Mouse (Mus musculus) v-Abl transformed pro-B cells (cell line): ENCODE data around the gene Cdcp1.

Experiments
- in situ Hi-C, 2 experiments: fragments of 400-800 bp; cut with MboI; formaldehyde crosslinking; loops; one replicate each; pipeline ENCODE4 v1.15.1; 2025; ENCODE audit not compliant: unreplicated experiment in 2 of 2

Cdcp1 gene

DNA sequence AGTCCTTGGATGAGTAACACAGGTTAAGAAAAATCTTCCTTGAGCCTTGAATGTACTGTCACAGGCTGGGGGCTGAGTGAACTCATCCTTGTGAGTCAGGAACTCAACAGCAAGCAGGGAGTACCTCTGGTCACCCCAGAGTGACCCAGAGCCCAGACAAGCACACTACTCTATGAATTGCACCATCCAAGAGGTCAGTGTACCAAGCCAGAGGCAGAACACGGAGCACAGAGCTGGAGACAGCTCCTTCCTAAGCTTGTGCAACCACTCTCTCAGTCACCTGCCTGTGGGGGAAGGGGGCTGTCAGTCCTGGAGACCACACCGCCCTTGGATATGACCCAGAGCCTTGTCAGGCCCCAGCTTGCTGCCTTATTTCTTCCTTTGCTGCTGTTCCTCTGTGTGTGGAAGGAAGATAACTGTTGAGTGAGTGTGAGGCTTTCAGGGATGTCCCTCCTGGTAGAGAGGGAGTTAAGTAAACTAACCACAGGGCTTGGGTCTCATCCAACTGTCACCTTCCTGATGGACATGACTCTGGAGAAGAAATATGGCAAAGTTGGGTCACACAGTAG, 9.1 kb upstream of the Cdcp1 start:
- in situ Hi-C loops, result no loop called here

GRCm38 (mm10) chr9:123219826-123220225, 4.0 kb upstream of the Cdcp1 start:
- in situ Hi-C loops, result no loop called here

DNA sequence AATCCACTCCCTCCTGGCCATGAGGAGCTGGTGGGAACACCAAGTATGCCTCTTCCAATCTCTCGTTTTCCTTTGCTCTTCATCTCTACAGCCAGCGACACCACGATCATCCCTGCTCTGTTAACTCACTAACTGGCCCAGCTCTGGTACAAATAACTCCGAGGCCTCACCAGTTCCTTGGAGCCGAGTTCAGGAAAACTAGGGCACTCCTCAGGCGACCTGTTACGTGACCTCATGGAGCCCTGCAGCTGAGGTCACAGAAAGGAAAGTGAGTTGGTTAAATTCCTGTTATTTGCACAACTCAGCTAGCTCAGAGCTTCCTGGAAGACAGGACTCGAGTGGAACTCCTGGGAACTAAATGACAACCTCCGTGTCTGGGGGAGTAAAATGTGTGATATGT, 2.5 kb downstream of the Cdcp1 start:
- in situ Hi-C loops, result no loop called here

- in situ Hi-C loops, result no loop called here
These were observed 7.9 kb downstream of the Cdcp1 start for GRCm38 (mm10) chr9:123207895-123208294.

GRCm38 (mm10) chr9:123206948-123207347, 8.9 kb downstream of the Cdcp1 start:
- in situ Hi-C loops, result no loop called here

- in situ Hi-C loops, result no loop called here
These were observed 9.3 kb downstream of the Cdcp1 start for GRCm38 (mm10) chr9:123206526-123206925.

DNA sequence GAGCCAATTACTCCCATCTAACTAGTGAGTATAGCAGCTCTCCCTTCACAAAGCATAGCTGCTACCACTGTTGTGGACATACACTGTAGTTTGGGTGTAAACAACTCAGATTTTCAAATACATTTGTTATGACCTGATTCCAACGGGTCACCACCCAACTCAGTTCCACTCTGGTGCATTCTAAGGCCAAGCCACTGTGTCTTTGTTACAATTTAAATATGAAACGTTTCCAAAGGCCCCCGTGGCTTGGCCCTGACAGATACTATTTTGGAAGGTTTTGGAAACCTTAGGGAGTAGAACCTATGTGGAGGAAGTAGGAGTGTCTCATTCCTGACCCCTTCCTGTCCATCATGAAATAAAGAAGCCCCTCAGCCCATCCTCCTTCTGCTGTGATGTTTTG, 15.7 kb downstream of the Cdcp1 start:
- in situ Hi-C loops, result no loop called here

DNA sequence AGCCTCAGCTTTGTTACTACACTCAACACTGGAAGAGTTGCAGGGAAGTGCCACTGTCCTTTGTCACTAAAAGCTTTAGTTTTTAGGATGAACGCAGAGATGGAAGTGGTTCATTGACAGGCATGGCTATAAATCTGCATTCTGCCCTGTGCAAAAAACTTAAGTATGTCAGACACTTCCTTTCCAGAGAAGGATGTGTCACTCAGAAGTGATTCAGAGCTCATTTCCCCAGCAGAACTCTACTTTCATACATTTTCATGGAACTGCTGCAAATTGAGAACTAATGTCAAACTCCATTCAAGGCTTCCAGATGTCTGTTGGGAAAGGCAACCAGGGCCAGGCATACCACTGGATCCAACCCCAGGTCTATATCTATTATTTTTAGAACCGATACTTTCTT, 27.6 kb downstream of the Cdcp1 start:
- in situ Hi-C loops, result no loop called here

DNA sequence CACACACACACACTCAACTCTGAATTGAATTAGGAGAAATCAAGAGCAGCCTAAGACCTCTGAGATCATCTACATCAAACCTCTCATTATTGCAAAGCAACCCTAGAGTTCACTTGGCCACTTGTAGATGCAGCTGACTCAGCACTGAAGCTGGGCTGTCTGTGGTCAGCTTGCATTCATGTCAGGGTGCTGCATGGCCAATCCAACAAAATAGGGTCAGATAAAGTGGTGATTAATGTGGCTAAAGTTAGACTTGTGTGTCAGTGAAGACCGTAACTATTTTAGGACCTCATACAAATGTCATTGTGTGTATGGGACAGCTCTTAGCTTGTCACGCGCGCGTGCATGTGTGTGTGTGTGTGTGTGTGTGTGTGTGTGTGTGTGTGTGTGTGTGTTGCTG, 28.2 kb downstream of the Cdcp1 start:
- in situ Hi-C loops, result no loop called here

DNA sequence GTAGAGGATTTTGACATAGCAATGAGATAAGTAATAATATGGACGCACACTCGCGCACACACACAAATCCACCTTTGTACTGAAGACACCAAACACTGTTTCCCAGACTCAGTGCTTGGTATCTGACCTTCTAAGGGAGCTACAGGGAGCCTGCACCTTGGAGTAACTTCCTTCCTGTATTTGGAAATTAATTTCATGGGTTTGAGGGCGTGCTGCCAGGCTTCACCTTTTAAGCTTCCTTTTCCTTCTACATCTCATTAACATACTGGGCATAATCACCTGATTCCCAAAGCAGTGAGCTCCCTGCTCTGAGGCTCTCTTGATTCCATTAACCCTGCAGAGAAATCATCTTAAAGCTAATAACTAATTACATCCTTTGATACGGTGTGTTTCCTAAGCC, 29.7 kb downstream of the Cdcp1 start:
- in situ Hi-C loops, result no loop called here

GRCm38 (mm10) chr9:123185546-123185945, 30.3 kb downstream of the Cdcp1 start:
- in situ Hi-C loops, result no loop called here

DNA sequence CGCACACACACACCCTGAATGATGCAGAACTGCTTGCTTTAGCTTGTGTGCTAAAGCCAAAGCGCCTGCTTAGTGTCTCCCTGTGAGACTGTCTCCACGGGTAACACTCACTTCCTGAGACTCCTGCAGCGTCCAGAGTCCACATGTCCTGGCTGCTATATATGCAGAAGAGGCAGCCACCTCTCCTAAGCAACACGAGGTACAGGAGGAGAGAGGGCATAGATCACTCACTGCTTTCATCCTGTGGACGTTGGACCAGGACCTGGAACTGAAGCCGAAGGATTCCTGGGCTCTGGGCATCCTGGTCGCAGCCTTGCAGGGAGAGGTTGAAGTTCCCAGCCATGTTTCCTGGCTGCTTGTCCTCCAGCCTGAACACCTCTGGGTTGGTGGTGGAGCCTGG, 32.6 kb downstream of the Cdcp1 start:
- in situ Hi-C loops, result no loop called here

DNA sequence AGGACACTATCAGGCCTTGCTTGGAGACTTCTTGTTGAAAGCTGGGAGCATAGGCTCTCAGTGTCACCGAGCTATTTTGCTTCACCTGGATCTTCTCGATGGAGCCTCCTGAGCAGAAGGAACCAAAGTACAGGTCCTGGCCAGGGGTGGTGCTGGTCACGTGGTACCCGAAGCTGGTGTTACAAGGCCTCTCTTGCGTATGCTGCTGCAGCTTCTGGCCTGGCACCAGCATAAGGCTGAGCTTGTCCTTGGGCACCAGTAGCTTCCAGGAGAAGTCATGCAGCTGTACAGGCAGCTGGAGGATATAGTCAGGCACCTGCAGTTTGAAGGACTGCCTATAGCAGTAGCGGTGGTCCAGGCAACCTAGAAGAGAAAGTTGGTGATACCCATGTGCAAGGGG, 35.8 kb downstream of the Cdcp1 start:
- in situ Hi-C loops, result no loop called here

- in situ Hi-C loops, result no loop called here
These were observed 38.3 kb downstream of the Cdcp1 start for GRCm38 (mm10) chr9:123177380-123178048.

- in situ Hi-C loops, result loop anchor here in 1 of 2 experiments (25.0 kb wide), 1 partner anchor 263 kb away; no protein-coding TSS in a partner anchor
These were observed 41.5 kb downstream of the Cdcp1 start for GRCm38 (mm10) chr9:123174356-123174755.

- in situ Hi-C loops, result loop anchor here in 1 of 2 experiments (25.0 kb wide), 1 partner anchor 264 kb away; no protein-coding TSS in a partner anchor
These were observed 42.1 kb downstream of the Cdcp1 start for GRCm38 (mm10) chr9:123173760-123174159.

- in situ Hi-C loops, result loop anchor here in 1 of 2 experiments (25.0 kb wide), 1 partner anchor 271 kb away; no protein-coding TSS in a partner anchor
These were observed 49.9 kb downstream of the Cdcp1 start for GRCm38 (mm10) chr9:123165781-123166443.

DNA sequence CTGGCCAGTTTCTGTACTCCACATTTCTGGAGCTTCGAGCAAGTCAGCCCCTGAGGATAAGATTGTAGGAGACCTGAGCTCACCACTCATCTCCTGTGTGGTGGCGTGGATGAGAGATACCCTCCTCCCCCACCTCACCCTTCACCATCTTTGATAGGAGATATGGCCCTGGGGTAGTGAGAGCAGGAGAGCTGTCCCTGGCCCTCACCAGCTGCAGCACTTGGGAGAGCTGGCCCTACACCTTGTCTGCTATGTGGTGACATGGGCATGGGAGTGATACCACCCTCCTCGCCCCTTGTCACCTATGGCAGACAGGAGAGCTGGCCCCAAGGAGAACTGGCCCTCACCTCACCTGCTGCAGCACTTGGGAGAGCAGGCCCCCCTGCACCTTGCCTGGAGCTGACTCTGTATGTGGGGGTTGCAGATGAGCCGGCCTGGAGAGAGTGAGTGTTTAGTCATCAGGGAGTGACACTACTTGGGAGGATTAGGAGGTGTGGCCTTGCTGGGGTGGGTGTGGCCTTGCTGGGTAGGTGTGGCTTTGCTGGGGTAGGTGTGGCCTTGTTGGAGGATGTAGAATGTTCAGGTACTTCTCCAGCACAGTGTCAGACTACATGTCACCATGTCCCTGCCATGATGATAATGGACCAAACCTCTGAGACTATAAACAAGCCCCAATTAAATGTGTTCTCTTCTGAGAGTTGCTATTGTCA, 52.7 kb downstream of the Cdcp1 start:
- in situ Hi-C loops, result loop anchor here in 1 of 2 experiments (25.0 kb wide), 1 partner anchor 274 kb away; no protein-coding TSS in a partner anchor

- in situ Hi-C loops, result loop anchor here in 1 of 2 experiments (25.0 kb wide), 1 partner anchor 276 kb away; no protein-coding TSS in a partner anchor
These were observed 54.0 kb downstream of the Cdcp1 start for GRCm38 (mm10) chr9:123161792-123162191.

DNA sequence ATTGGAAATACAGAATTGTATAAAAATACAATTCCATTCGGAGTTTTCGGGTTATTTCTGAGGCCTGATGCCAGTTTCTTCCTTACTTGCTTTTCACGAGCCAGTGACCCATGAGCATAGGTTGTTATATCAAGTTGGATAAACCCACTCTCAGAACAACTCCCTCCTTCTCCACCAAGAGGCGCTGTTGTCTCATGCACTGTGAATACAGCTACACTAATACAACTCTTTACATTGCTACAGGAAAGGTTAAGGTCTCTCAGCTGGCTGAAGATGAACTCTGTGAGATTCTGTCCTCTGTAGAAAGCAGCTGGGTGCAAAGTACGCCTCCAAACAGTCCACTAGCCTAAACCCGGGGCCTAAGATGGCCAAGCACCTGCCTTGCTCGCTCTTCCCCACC, 56.5 kb downstream of the Cdcp1 start:
- in situ Hi-C loops, result loop anchor here in 1 of 2 experiments (25.0 kb wide), 1 partner anchor 278 kb away; no protein-coding TSS in a partner anchor
